Mouse (Mus musculus) layer of hippocampus, adult 8-10 months (tissue): ENCODE measurements around the gene Ptcd1. TPM values are rescaled to one million over a fixed set of nuclear protein-coding genes. Genes with fewer than 3 reads are reported as not detected.
"Not testable (repeated sequence)": the region's sequence is repeated elsewhere in the genome, so short reads cannot be mapped to it uniquely, and the experiment has no call there.

Experiments used
- DNase-seq, 2 experiments: peaks; one replicate each; pipeline ENCODE4 v3.0.0; 2022; ENCODE audit warnings: low spot score in 2 of 2
- total RNA-seq, 4 experiments: library from RNA; stranded (reverse); gene quantifications; 2 replicates each; pipeline ENCODE4 v1.2.4; 2022

The Ptcd1 gene
- total RNA-seq: 10 to 100 TPM; 19.1 to 28.7 (median 24.0) TPM

- DNase-seq: peak; percentile 97 to 99
These were observed at the start of gene Ptcd1, which contains the start of gene Cpsf4 for GRCm38 (mm10) chr5:145166536-145167305. TSS of gene Ptcd1 (minus strand) at chr5:145167108. TSS of gene Cpsf4 (plus strand) at chr5:145167213.

- no peak for DNase-seq
These were observed 47.8 kb upstream of the Ptcd1 start for GRCm38 (mm10) chr5:145214679-145215078.

GRCm38 (mm10) chr5:145213505-145213904 is 46.6 kb upstream of the Ptcd1 start:
- no peak for DNase-seq

GRCm38 (mm10) chr5:145212216-145212615 is 45.3 kb upstream of the Ptcd1 start:
- DNase-seq: no peak

- DNase-seq: no peak
These were observed 44.4 kb upstream of the Ptcd1 start for GRCm38 (mm10) chr5:145211340-145211739.

GRCm38 (mm10) chr5:145208391-145208790 is 41.5 kb upstream of the Ptcd1 start:
- DNase-seq: not testable (repeated sequence)

- DNase-seq: no peak
These were observed 41.0 kb upstream of the Ptcd1 start for GRCm38 (mm10) chr5:145207954-145208353.

GRCm38 (mm10) chr5:145207385-145207784 is 40.5 kb upstream of the Ptcd1 start:
- no peak for DNase-seq

- DNase-seq: no peak
These were observed 38.1 kb upstream of the Ptcd1 start for GRCm38 (mm10) chr5:145205041-145205440.

- DNase-seq: peak; percentile 99
These were observed 37.2 kb upstream of the Ptcd1 start, which contains the start of gene Zkscan5 for GRCm38 (mm10) chr5:145203936-145204691. TSS of gene Zkscan5 (plus strand) at chr5:145204562.

- no peak for DNase-seq
These were observed 35.5 kb upstream of the Ptcd1 start for GRCm38 (mm10) chr5:145202446-145202845.

GRCm38 (mm10) chr5:145201321-145201991 is 34.5 kb upstream of the Ptcd1 start, which contains the start of gene Zkscan14:
TSS of gene Zkscan14 (minus strand) at chr5:145201868.
- peak; percentile 59 to 71 for DNase-seq

- DNase-seq: no peak
These were observed 33.5 kb upstream of the Ptcd1 start for GRCm38 (mm10) chr5:145200387-145200786.

- DNase-seq: no peak
These were observed 25.1 kb upstream of the Ptcd1 start, which contains the start of gene Atp5j2 for GRCm38 (mm10) chr5:145191962-145192361. TSS of gene Atp5j2 (minus strand) at chr5:145192062.

- peak; percentile 85 to 89 for DNase-seq
These were observed 24.2 kb upstream of the Ptcd1 start for GRCm38 (mm10) chr5:145190875-145191798.

GRCm38 (mm10) chr5:145190373-145190772 is 23.5 kb upstream of the Ptcd1 start:
- DNase-seq: no peak

GRCm38 (mm10) chr5:145189416-145189815 is 22.5 kb upstream of the Ptcd1 start:
- DNase-seq: no peak

- no peak for DNase-seq
These were observed 18.3 kb upstream of the Ptcd1 start for GRCm38 (mm10) chr5:145185244-145185643.

GRCm38 (mm10) chr5:145178461-145178980 is 11.6 kb upstream of the Ptcd1 start:
- no peak for DNase-seq

- DNase-seq: peak in 1 of 2 experiments; percentile 28
These were observed 376 bp upstream of the Ptcd1 start for GRCm38 (mm10) chr5:145167306-145167661.
